8 mouse cellular contexts compared by ENCODE assay signal in the genomic region with DNA sequence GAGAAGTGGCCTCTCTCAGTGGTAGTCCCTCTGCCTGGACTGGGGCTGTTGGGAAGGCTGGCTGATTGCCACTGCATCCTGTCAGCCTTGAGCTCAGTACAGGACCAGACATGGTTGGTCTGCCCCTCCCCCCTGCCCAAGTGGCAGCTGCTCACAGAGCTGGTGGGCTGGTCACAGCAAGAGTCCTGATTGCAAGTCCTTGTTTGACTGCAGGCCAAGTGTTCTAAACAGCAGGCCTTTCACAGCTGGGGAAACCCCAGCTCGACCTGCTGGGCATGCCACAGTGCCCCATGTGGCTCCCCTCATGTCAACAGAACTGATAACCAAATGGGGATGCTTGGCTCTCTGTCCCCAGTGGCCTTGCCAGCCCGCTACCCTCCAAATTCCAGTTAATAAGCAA. TPM values are rescaled to one million over a fixed set of nuclear protein-coding genes. Genes with fewer than 3 reads are reported as not detected.
DNase-seq lines count a peak whose midpoint lies in the region; ATAC-seq and TF ChIP-seq lines count a peak whose summit lies in the region.

No protein-coding gene starts in this region.

- no peak overlapping the region for H3K9ac ChIP-seq in intestine, postnatal 0 days (ENCODE audit: low read depth, low read length)
- H3K9ac ChIP-seq in lung, embryonic 15.5 days: no peak overlapping the region

- ATAC-seq in intestine, postnatal 0 days: peak; percentile 38; the same call in 1 of the 2 replicates
- peak; percentile 95 for ATAC-seq in lung, embryonic 15.5 days (ENCODE audit: borderline replicate concordance, extremely low read depth, low FRiP score, low TSS enrichment)

- no peak for TF ChIP-seq CTCF in intestine, postnatal 0 days (IDR thresholded peaks at IDR 0.05; ENCODE audit: low read depth)

- no peaks in the 10 kb centered on the region for H3K4me1 ChIP-seq in intestine, postnatal 0 days (replicated peaks; ENCODE audit: control insufficient read depth, insufficient read depth, low read length)
- H3K4me1 ChIP-seq in lung, embryonic 15.5 days: peaks cover 15% of the 10 kb centered on the region

- H3K36me3 ChIP-seq in intestine, postnatal 0 days (ENCODE audit: control insufficient read depth, insufficient read depth): no peaks in the 10 kb centered on the region
- H3K36me3 ChIP-seq in lung, embryonic 15.5 days: no peaks in the 10 kb centered on the region

- no peak overlapping the region for H3K4me3 ChIP-seq in intestine, postnatal 0 days (ENCODE audit: low read depth, low read length)
- no peak overlapping the region for H3K4me3 ChIP-seq in lung, embryonic 15.5 days

- H3K9me3 ChIP-seq in intestine, postnatal 0 days (ENCODE audit: control insufficient read depth): no peaks in the 10 kb centered on the region
- no peaks in the 10 kb centered on the region for H3K9me3 ChIP-seq in lung, embryonic 15.5 days

- no peak overlapping the region for H3K4me2 ChIP-seq in intestine, postnatal 0 days (replicated peaks; ENCODE audit: low read depth)
- H3K4me2 ChIP-seq in lung, embryonic 15.5 days: peak overlapping the region; percentile 16; the same call in 1 of the 2 replicates

- peak; percentile 63 to 70 for DNase-seq in kidney, postnatal 4 days
- no peak for DNase-seq in kidney, adult 11 months
- peak; percentile 63 for DNase-seq in embryo, embryonic 10 days (ENCODE audit: low spot score)
- DNase-seq in heart, adult 8-10 months (ENCODE audit: low spot score): peak; percentile 55
- peak; percentile 83 for DNase-seq in retina, postnatal 1 day
- no peak for DNase-seq in kidney, adult 9 months

- H3K27me3 ChIP-seq in intestine, postnatal 0 days (replicated peaks; ENCODE audit: control insufficient read depth, insufficient read depth, low read length): no peaks in the 10 kb centered on the region
- H3K27me3 ChIP-seq in lung, embryonic 15.5 days: no peaks in the 10 kb centered on the region

- no peak overlapping the region for H3K27ac ChIP-seq in intestine, postnatal 0 days (ENCODE audit: low read depth, low read length)
- peak overlapping the region; percentile 80 for H3K27ac ChIP-seq in lung, embryonic 15.5 days

- WGBS in intestine, postnatal 0 days: 36% methylated on average over 2 of the region's 2 CpGs
- WGBS in lung, embryonic 15.5 days: 7% methylated on average over 2 of the region's 2 CpGs

RNA-seq across cellular contexts. Expression of a gene that starts 54.1 kb away (rescaled TPM):
- 1 to 10 TPM; 4.4 to 5.1 (median 4.9) TPM for total RNA-seq in heart, adult 8-10 months (2022)
- polyA plus RNA-seq in intestine, postnatal 0 days (2015; fragmentation: Nextera tagmentation; extraction: Ambion mirVana): 3.2 and 3.6 TPM in 2 replicates
- polyA plus RNA-seq in lung, embryonic 15.5 days (2015; fragmentation: Nextera tagmentation; extraction: Ambion mirVana): 8.4 and 8.9 TPM in 2 replicates

RNA-seq across cellular contexts. Expression of a gene that starts 58.4 kb away (rescaled TPM):
- not detected for total RNA-seq in heart, adult 8-10 months (2022)
- 1.0 and 1.4 TPM in 2 replicates for polyA plus RNA-seq in intestine, postnatal 0 days (2015; fragmentation: Nextera tagmentation; extraction: Ambion mirVana)
- polyA plus RNA-seq in lung, embryonic 15.5 days (2015; fragmentation: Nextera tagmentation; extraction: Ambion mirVana): 6.9 and 8.4 TPM in 2 replicates

Comparison
In these comparisons a context has a peak if more than half of its experiments do, and no peak if none do; other contexts are left out.
1. DNase-seq: peak in kidney, postnatal 4 days (2 of 2), embryo, embryonic 10 days (single experiment), heart, adult 8-10 months (single experiment) and retina, postnatal 1 day (single experiment); none in kidney, adult 11 months (single experiment) and kidney, adult 9 months (single experiment).